Mouse (Mus musculus) liver, embryonic 14.5 days (tissue): ENCODE data around the gene 1700020A23Rik. TPM values are rescaled to one million over a fixed set of nuclear protein-coding genes. Genes with fewer than 3 reads are reported as not detected.

ENCODE experiments used
- ATAC-seq: fragments of 200-750 bp; cut with Nextera tagmentation; 2 replicates; pipeline ENCODE4 v1.8.0; 2017; ENCODE audit warnings: moderate number of reproducible peaks, mild to moderate bottlenecking, moderate library complexity; ENCODE audit not compliant: insufficient read depth
- DNase-seq, 3 experiments: peaks; one replicate each; pipeline ENCODE4 v3.0.0-alpha.2; 2012 to 2013; ENCODE audit warnings: low read depth in 3 of 3, low spot score in 3 of 3
- H3K27ac ChIP-seq: fragments of 300-500 bp; sonication (generic); 2 replicates; pipeline ENCODE4 v1.5.1; 2014; ENCODE audit warnings: moderate library complexity, mild to moderate bottlenecking, control low read depth, inconsistent platforms
- H3K27me3 ChIP-seq: fragments of 300-500 bp; sonication (generic); 2 replicates; pipeline ENCODE4 v1.6.1; 2014; ENCODE audit warnings: mild to moderate bottlenecking, low read length, moderate library complexity; ENCODE audit not compliant: control insufficient read depth, insufficient read depth
- H3K36me3 ChIP-seq: fragments of 300-500 bp; sonication (generic); replicated peaks from 2 replicates; pipeline ENCODE4 v1.6.1; 2014; ENCODE audit warnings: low read depth; ENCODE audit not compliant: control insufficient read depth, insufficient read depth
- H3K4me1 ChIP-seq, 2 experiments: fragments of 200-500 bp in 1 of 2; fragments of 300-500 bp in 1 of 2; sonication (generic) in 1 of 2; replicated peaks; 2 replicates each; pipeline ENCODE4 v1.6.1; 2012 to 2014; ENCODE audit warnings: antibody characterized with exemption in 1 of 2, inconsistent platforms in 1 of 2, low read length in 1 of 2; ENCODE audit not compliant: control insufficient read depth in 2 of 2, insufficient read depth in 2 of 2
- H3K4me2 ChIP-seq: fragments of 300-500 bp; sonication (generic); 2 replicates; pipeline ENCODE4 v1.6.1; 2014; ENCODE audit warnings: low read depth, mild to moderate bottlenecking, control low read depth, moderate library complexity
- H3K4me3 ChIP-seq, 2 experiments: fragments of 200-500 bp in 1 of 2; fragments of 300-500 bp in 1 of 2; sonication (generic) in 1 of 2; 2 replicates each; pipeline ENCODE4 v1.5.1; 2012 to 2014; ENCODE audit warnings: low read depth in 2 of 2, low read length in 2 of 2, mild to moderate bottlenecking in 2 of 2, control low read depth in 1 of 2, inconsistent platforms in 1 of 2, moderate library complexity in 1 of 2; ENCODE audit not compliant: insufficient read depth in 1 of 2
- H3K9ac ChIP-seq: fragments of 300-500 bp; sonication (generic); replicated peaks from 2 replicates; pipeline ENCODE4 v1.6.1; 2014; ENCODE audit warnings: mild to moderate bottlenecking, control low read depth, moderate library complexity
- H3K9me3 ChIP-seq: fragments of 300-500 bp; sonication (generic); 2 replicates; pipeline ENCODE4 v1.6.1; 2016; ENCODE audit warnings: low read length, mixed read lengths; ENCODE audit not compliant: control insufficient read depth
- CTCF ChIP-seq: IDR thresholded peaks from 2 replicates; pipeline ENCODE4 v1.5.1; 2016; ENCODE audit warnings: antibody characterized with exemption, low read depth, control low read depth
- EP300 ChIP-seq: IDR thresholded peaks from 2 replicates; pipeline ENCODE4 v1.6.1; 2016; ENCODE audit warnings: antibody characterized with exemption, low read depth
- WGBS: fragments of 180-500 bp; shearing (Covaris S2); extraction: QIAGEN DNeasy Blood & Tissue Kit; methylation state at CpG from one replicate; pipeline ENCODE4 v1.1.7; 2014; ENCODE audit not compliant: insufficient replicate concordance; 5-methylcytosine and 5-hydroxymethylcytosine counted together
- polyA plus RNA-seq, 2 experiments: library from polyadenylated mRNA; depleted of rRNA in 1 of 2; stranded (reverse) in 1 of 2; unstranded in 1 of 2; fragments of >200 nt; fragmentation: Nextera tagmentation in 1 of 2; extraction: Ambion mirVana in 1 of 2; gene quantifications; 2 replicates each; pipeline versions ENCODE4 v1.2.1 to v1.2.3; 2012 to 2014

Gene 1700020A23Rik
- polyA plus RNA-seq, 2 experiments = not detected

- Histone ChIP-seq H3K36me3 (peaks cover 40% of the 10 kb centered on the region), H3K9me3 (no peaks in the 10 kb centered on the region), H3K27ac (no peak overlapping the region), H3K9ac (no peak overlapping the region), H3K4me2 (no peak overlapping the region), H3K27me3 (no peaks in the 10 kb centered on the region), H3K4me3 (no peak overlapping the region), H3K4me1 (peaks cover 7 to 9% of the 10 kb centered on the region in 2 experiments; a peak in 3 of 4 replicates)
- DNase-seq (no peak), ATAC-seq (no peak)
- 74% methylated on average over 3 of the region's 3 CpGs for WGBS
- TF ChIP-seq CTCF = no peak
- no peak for TF ChIP-seq EP300
These were observed 33.8 kb downstream of the 1700020A23Rik start for GRCm38 (mm10) chr2:130438861-130439260.

- no peaks in the 10 kb centered on the region for H3K27me3 ChIP-seq
- H3K4me1 ChIP-seq = peaks cover 7 to 9% of the 10 kb centered on the region in 2 experiments; a peak in 3 of 4 replicates
- H3K4me3 ChIP-seq = no peak overlapping the region
- TF ChIP-seq CTCF = no peak
- TF ChIP-seq EP300 = no peak
- H3K36me3 ChIP-seq = peaks cover 43% of the 10 kb centered on the region
- no peak overlapping the region for H3K27ac ChIP-seq
- ATAC-seq (no peak), DNase-seq (no peak)
- H3K9ac ChIP-seq = no peak overlapping the region
- 71% methylated on average over 4 of the region's 4 CpGs for WGBS
- no peaks in the 10 kb centered on the region for H3K9me3 ChIP-seq
- no peak overlapping the region for H3K4me2 ChIP-seq
These were observed 34.9 kb downstream of the 1700020A23Rik start for GRCm38 (mm10) chr2:130439840-130440480.

DNA sequence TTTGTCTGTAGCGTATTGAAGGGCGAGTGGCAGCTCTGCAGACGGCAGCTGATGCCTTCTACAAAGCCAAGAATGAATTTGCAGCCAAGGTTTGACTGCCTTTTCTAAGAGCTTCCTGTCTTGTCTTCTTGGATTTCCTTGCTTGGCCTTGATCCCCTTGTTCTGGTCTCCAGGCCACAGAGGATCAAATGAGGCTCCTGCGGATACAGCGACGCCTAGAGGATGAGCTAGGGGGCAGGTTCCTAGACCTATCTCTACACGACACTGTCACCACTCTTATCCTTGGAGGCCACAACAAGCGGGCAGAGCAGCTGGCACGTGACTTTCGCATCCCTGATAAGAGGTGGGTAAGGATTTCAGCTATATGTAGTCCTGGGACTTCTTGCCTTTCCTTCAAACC, 37.1 kb downstream of the 1700020A23Rik start:
- ATAC-seq = peak; percentile 76
- peaks cover 43% of the 10 kb centered on the region for H3K36me3 ChIP-seq
- DNase-seq = peak; percentile 35 to 53 (median 48)

DNA sequence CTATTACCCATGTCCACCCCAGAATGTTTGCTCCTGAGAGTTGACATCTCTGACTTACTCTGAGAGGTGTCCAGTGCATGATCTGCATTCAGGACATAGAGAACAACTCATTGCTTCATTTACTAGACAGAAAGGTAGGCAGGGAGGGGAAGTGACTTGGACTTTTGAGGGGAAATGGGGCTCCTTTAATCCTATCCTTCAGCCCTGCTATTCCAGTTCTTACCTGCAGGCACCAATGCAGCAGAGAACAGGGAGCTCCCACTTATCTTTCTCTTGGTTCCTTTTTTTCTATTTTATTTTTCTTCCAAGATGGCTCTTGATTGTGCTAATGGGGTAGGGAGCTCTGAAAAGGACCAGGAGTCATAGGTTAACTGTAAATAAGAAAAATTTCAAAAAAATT, 43.4 kb downstream of the 1700020A23Rik start:
- peaks cover 6% of the 10 kb centered on the region for H3K27me3 ChIP-seq
- ATAC-seq (no peak), DNase-seq (no peak)
- TF ChIP-seq EP300 (no peak), CTCF (peak; percentile 7; the same call in 1 of the 2 replicates)
- no peak overlapping the region for H3K4me3 ChIP-seq
- H3K9me3 ChIP-seq = no peaks in the 10 kb centered on the region
- peaks cover 10 to 22% of the 10 kb centered on the region in 2 experiments for H3K4me1 ChIP-seq
- H3K9ac ChIP-seq = no peak overlapping the region
- H3K36me3 ChIP-seq = peaks cover 6% of the 10 kb centered on the region
- H3K27ac ChIP-seq = no peak overlapping the region
- no peak overlapping the region for H3K4me2 ChIP-seq

More for the DNA sequence above, 37.1 kb downstream of the 1700020A23Rik start:
- Histone ChIP-seq H3K4me3 (no peak overlapping the region), H3K9me3 (no peaks in the 10 kb centered on the region), H3K27me3 (no peaks in the 10 kb centered on the region), H3K4me1 (peaks cover 7 to 9% of the 10 kb centered on the region in 2 experiments; a peak in 3 of 4 replicates), H3K4me2 (no peak overlapping the region), H3K9ac (no peak overlapping the region), H3K27ac (no peak overlapping the region)
- WGBS = 46% methylated on average over 10 of the region's 10 CpGs
- TF ChIP-seq CTCF (peak; percentile 76), EP300 (peak; percentile 44)

- H3K27me3 ChIP-seq = peaks cover 6% of the 10 kb centered on the region
- DNase-seq (no peak), ATAC-seq (no peak)
- H3K36me3 ChIP-seq = peaks cover 2% of the 10 kb centered on the region; the same call in 1 of the 2 replicates
- H3K4me1 ChIP-seq = peaks cover 12 to 24% of the 10 kb centered on the region in 2 experiments
- H3K9ac ChIP-seq = 0 out of 2 replicates have a peak overlapping the region, but pooled peaks have one; percentile 17
- peak overlapping the region; percentile 70 to 83 for H3K4me3 ChIP-seq
- TF ChIP-seq EP300 = no peak
- no peak for TF ChIP-seq CTCF
- no peak overlapping the region for H3K27ac ChIP-seq
- H3K4me2 ChIP-seq = peak overlapping the region; percentile 74
- WGBS = 8% methylated on average over 17 of the region's 17 CpGs
- H3K9me3 ChIP-seq = no peaks in the 10 kb centered on the region
These were observed 44.1 kb downstream of the 1700020A23Rik start for GRCm38 (mm10) chr2:130449021-130449793.
